Mouse (Mus musculus) lung, adult 2 months (tissue): ENCODE measurements around the gene Fbxo42. TPM values are rescaled to one million over a fixed set of nuclear protein-coding genes. Genes with fewer than 3 reads are reported as not detected.

Experiments used
- DNase-seq: peaks from one replicate; pipeline ENCODE4 v3.0.0; 2022
- H3K4me1 ChIP-seq: fragments of 200-500 bp; 2 replicates; pipeline ENCODE4 v1.6.1; 2011; ENCODE audit warnings: low read length; ENCODE audit not compliant: control insufficient read depth, insufficient read depth
- H3K4me3 ChIP-seq: fragments of 200-500 bp; replicated peaks from 2 replicates; pipeline ENCODE3; 2011; ENCODE audit warnings: low read depth, mild to moderate bottlenecking, control low read depth, low read length; ENCODE audit errors: extremely low read depth
- CTCF ChIP-seq: fragments of 200-500 bp; IDR thresholded peaks from 2 replicates; pipeline ENCODE4 v1.5.1; 2011; ENCODE audit warnings: mild to moderate bottlenecking, low read length, control low read depth; ENCODE audit not compliant: insufficient read depth
- POLR2A ChIP-seq: fragments of 200-500 bp; IDR thresholded peaks from 2 replicates; pipeline ENCODE4 v1.6.1; 2011; ENCODE audit warnings: low read depth, mild to moderate bottlenecking, control low read depth, low read length, borderline replicate concordance; ENCODE audit errors: extremely low read depth
- WGBS: fragments of 180-500 bp; shearing (Covaris S2); methylation state at CpG from one replicate; pipeline ENCODE4 v1.1.7; 2018; 5-methylcytosine and 5-hydroxymethylcytosine counted together
- polyA plus RNA-seq: library from polyadenylated mRNA; depleted of rRNA; stranded (reverse); fragments of >200 nt; gene quantifications from 2 replicates; pipeline ENCODE4 v1.2.3, GENCODE M21; 2012

Fbxo42 gene
- polyA plus RNA-seq, 1 experiment: 13.8 TPM

GRCm38 (mm10) chr4:141186923-141187836 is 39.5 kb downstream of the Fbxo42 start:
- TF ChIP-seq CTCF: no peak
- no peak for TF ChIP-seq POLR2A
- Histone ChIP-seq H3K4me1 (peaks cover 12% of the 10 kb centered on the region), H3K4me3 (no peak overlapping the region)
- DNase-seq: no peak
- WGBS: 41% methylated on average over 9 of the region's 9 CpGs

GRCm38 (mm10) chr4:141191294-141191693 is 43.6 kb downstream of the Fbxo42 start:
- 73% methylated on average over 7 of the region's 7 CpGs for WGBS
- DNase-seq: no peak
- H3K4me1 ChIP-seq: peaks cover 9% of the 10 kb centered on the region
- TF ChIP-seq CTCF (no peak), POLR2A (no peak)
- H3K4me3 ChIP-seq: no peak overlapping the region

- DNase-seq: no peak
- H3K4me1 ChIP-seq: no peaks in the 10 kb centered on the region
- TF ChIP-seq CTCF (no peak), POLR2A (no peak)
- WGBS: 87% methylated on average over 6 of the region's 6 CpGs
- H3K4me3 ChIP-seq: no peak overlapping the region
Measured at GRCm38 (mm10) chr4:141194553-141194952, 46.8 kb downstream of the Fbxo42 start.

- Histone ChIP-seq H3K4me3 (no peak overlapping the region), H3K4me1 (0 out of 2 replicates have a peak, but pooled peaks cover 3% of the 10 kb centered on the region)
- DNase-seq: no peak
- TF ChIP-seq POLR2A: no peak
- no peak for TF ChIP-seq CTCF
- WGBS: 93% methylated on average over 13 of the region's 13 CpGs
Measured at GRCm38 (mm10) chr4:141196981-141197685, 49.4 kb downstream of the Fbxo42 start.

- WGBS: 98% methylated on average over 13 of the region's 13 CpGs
- 0 out of 2 replicates have a peak, but pooled peaks cover 3% of the 10 kb centered on the region for H3K4me1 ChIP-seq
- H3K4me3 ChIP-seq: no peak overlapping the region
- TF ChIP-seq POLR2A: no peak
- no peak for DNase-seq
Measured at GRCm38 (mm10) chr4:141197686-141198035, 49.9 kb downstream of the Fbxo42 start.

- no peak overlapping the region for H3K4me3 ChIP-seq
- 39% methylated on average over 11 of the region's 11 CpGs for WGBS
- TF ChIP-seq POLR2A: no peak
- no peak for TF ChIP-seq CTCF
- no peak for DNase-seq
- H3K4me1 ChIP-seq: 0 out of 2 replicates have a peak, but pooled peaks cover 3% of the 10 kb centered on the region
Measured at GRCm38 (mm10) chr4:141200906-141201305, 53.2 kb downstream of the Fbxo42 start.

- H3K4me3 ChIP-seq: no peak overlapping the region
- TF ChIP-seq POLR2A (no peak), CTCF (no peak)
- DNase-seq: no peak
- 0 out of 2 replicates have a peak, but pooled peaks cover 3% of the 10 kb centered on the region for H3K4me1 ChIP-seq
- WGBS: 81% methylated on average over 6 of the region's 6 CpGs
Measured at GRCm38 (mm10) chr4:141202192-141202591, 54.5 kb downstream of the Fbxo42 start.

GRCm38 (mm10) chr4:141204580-141205061 is 56.9 kb downstream of the Fbxo42 start:
- 66% methylated on average over 4 of the region's 4 CpGs for WGBS
- no peak for DNase-seq
- TF ChIP-seq POLR2A (no peak), CTCF (no peak)
- Histone ChIP-seq H3K4me3 (no peak overlapping the region), H3K4me1 (0 out of 2 replicates have a peak, but pooled peaks cover 3% of the 10 kb centered on the region)

- Histone ChIP-seq H3K4me3 (no peak overlapping the region), H3K4me1 (no peaks in the 10 kb centered on the region)
- WGBS: 83% methylated on average over 5 of the region's 5 CpGs
- TF ChIP-seq POLR2A (no peak), CTCF (no peak)
- no peak for DNase-seq
Measured at GRCm38 (mm10) chr4:141207081-141207480, 59.4 kb downstream of the Fbxo42 start.
